Mouse (Mus musculus): Measurements from ENCODE around the gene Tmod3. TPM values are rescaled to one million over a fixed set of nuclear protein-coding genes. Genes with fewer than 3 reads are reported as not detected.
"Not testable (repeated sequence)": the region's sequence is repeated elsewhere in the genome, so short reads cannot be mapped to it uniquely, and the experiment has no call there.

Gene Tmod3
- polyA plus RNA-seq, 1 experiment from 2014 or later, result 153 TPM

DNA sequence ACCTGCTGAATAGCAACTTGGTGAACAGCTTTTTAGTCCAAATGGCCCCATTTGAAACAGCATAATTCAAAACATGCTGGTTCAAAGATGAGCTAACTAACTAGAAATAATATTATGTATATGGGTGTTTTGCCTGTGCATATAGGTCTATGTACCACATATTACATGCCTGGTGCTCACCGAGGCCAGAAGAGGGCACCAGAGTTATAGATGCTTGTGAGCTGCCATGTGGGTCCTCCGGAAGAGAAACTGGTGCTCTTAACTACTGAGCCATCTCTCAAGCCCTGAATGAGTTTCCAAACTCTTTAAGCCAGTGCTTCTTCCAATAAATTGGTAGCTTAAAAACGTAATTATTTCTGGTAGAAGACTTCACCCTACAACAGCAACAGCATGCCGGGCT, 37.7 kb downstream of the Tmod3 start:
- 61% methylated on average over 4 of the region's 4 CpGs for WGBS
- no peak overlapping the region for H3K4me3 ChIP-seq (replicated peaks)
- H3K27ac ChIP-seq, result no peak overlapping the region
- no peaks in the 10 kb centered on the region for H3K36me3 ChIP-seq
- H3K9me3 ChIP-seq, result no peaks in the 10 kb centered on the region
- H3K9ac ChIP-seq, result no peak overlapping the region
- H3K4me2 ChIP-seq, result no peak overlapping the region
- no peak for ATAC-seq (ENCODE audit: insufficient read depth, low FRiP score, low read depth)
- H3K4me1 ChIP-seq, result no peaks in the 10 kb centered on the region
- H3K27me3 ChIP-seq (replicated peaks), result no peaks in the 10 kb centered on the region

DNA sequence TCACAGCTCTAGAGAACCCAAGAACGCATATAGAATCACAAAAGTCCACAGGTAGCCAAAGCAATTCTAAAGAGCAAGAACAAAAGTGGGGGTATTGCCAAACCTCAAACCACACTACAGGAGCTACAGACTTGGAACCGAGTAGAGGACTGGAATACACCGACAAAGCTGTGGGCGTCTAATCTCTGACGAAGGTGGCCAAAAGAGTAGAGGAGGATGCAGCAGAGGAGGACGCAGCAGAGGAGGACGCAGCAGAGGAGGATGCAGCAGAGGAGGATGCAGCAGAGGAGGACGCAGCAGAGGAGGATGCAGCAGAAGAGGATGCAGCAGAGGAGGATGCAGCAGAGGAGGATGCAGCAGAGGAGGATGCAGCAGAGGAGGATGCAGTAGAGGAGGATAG, 38.5 kb downstream of the Tmod3 start:
- ATAC-seq (ENCODE audit: insufficient read depth, low FRiP score, low read depth), result no peak
- Histone ChIP-seq H3K9ac (no peak overlapping the region), H3K4me1 (no peaks in the 10 kb centered on the region), H3K4me3 (replicated peaks) (no peak overlapping the region), H3K27ac (no peak overlapping the region), H3K9me3 (no peaks in the 10 kb centered on the region), H3K4me2 (no peak overlapping the region), H3K27me3 (replicated peaks) (no peaks in the 10 kb centered on the region), H3K36me3 (no peaks in the 10 kb centered on the region)
- WGBS, result 93% methylated on average over 8 of the region's 8 CpGs

DNA sequence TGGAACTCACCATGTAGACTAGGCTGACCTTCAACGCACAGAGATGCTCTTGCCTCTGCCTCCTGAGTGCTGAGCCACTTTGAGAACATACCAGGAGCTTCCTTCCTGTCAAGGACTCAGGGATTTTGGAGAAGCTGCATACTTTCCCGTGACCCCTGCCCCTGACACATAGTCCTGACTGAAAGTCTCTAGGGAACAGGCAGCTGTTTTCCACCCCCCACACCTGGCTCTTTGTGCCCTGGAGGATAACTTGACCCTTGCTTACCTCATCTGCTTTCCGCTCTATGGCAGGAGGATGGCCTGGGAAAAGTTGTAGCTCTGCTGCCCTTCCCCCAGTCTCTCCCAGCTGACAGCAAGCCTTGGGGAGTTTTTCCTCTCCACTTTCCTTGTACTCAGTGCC, 41.7 kb downstream of the Tmod3 start:
- 75% methylated on average over 3 of the region's 3 CpGs for WGBS
- no peak for ATAC-seq (ENCODE audit: insufficient read depth, low FRiP score, low read depth)

DNA sequence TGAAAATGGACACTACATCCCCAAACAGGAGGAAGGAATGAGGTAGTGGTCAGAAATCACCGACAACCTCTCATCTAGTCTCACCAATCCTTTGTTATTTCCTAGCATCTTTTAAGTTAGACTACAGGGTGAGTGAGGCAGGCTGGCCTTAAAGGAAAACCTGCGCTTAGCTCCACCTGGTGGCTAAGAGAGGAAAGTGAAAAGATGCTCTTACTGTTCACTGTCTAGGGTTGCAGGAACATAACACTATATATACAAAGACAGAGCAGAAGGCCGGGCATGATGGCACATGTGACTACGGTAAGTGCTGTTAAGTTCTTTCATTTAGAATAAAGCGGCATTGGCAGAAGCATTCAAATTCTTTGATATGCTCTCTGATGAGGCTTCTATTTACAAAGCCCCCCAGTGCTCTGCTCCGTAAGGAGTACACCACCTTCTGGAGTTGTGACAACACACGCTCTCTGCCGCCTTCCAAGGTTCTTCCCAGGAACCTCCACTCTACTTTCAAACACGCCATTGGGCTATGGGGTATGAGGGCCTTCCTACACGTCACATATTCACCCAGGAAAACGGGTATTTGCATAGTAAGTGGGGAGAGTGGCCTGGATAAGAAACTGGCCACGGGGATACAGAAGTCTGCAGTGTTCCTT, 43.9 kb downstream of the Tmod3 start:
- WGBS, result 56% methylated on average over 12 of the region's 12 CpGs
- Histone ChIP-seq H3K4me3 (replicated peaks) (no peak overlapping the region), H3K36me3 (0 out of 2 replicates have a peak, but pooled peaks cover 9% of the 10 kb centered on the region), H3K4me1 (no peaks in the 10 kb centered on the region), H3K9me3 (no peaks in the 10 kb centered on the region), H3K9ac (no peak overlapping the region), H3K27me3 (replicated peaks) (no peaks in the 10 kb centered on the region), H3K4me2 (no peak overlapping the region), H3K27ac (no peak overlapping the region)
- ATAC-seq (ENCODE audit: insufficient read depth, low FRiP score, low read depth), result no peak

More for the DNA sequence above, 41.7 kb downstream of the Tmod3 start:
- Histone ChIP-seq H3K27ac (no peak overlapping the region), H3K36me3 (0 out of 2 replicates have a peak, but pooled peaks cover 3% of the 10 kb centered on the region), H3K4me3 (replicated peaks) (no peak overlapping the region), H3K4me2 (no peak overlapping the region), H3K4me1 (no peaks in the 10 kb centered on the region), H3K9ac (no peak overlapping the region), H3K9me3 (no peaks in the 10 kb centered on the region), H3K27me3 (replicated peaks) (no peaks in the 10 kb centered on the region)

DNA sequence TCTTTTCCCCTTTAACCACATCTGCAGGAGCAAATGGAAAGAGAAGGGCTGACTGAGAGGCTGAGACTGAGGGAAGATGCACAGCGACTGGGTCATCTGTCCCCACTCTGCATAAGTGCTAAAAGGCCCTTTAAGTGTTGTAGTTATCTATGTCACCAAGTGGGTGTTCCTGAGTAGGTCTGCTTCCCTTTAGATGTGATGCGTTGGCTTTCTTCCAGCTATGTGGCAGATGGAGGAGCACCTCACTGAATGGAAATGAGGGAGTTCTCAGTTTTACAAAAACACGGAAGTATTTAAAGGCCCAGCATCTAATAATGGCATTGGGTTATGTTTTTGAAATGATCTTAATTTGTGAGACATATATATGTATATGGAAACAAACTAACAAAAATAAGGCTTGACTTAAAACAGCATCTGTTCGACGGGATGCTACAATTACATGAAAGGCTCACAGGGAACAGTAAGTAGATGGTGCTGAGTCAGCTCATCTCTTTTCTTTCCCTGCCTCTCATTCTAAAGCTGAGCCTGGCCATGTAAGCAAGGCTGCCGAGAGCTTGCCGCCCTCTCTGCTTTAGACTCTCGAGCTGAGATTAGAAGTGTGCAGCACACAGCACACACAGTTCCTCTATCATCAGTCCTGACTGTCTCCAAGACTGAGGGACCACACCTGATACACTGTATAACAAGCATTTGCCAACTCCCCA, 48.1 kb downstream of the Tmod3 start:
- Histone ChIP-seq H3K4me3 (replicated peaks) (no peak overlapping the region), H3K4me2 (no peak overlapping the region), H3K9me3 (no peaks in the 10 kb centered on the region), H3K9ac (no peak overlapping the region), H3K27me3 (replicated peaks) (no peaks in the 10 kb centered on the region), H3K27ac (no peak overlapping the region), H3K36me3 (peaks cover 32% of the 10 kb centered on the region; the same call in 1 of the 2 replicates), H3K4me1 (no peaks in the 10 kb centered on the region)
- no peak for ATAC-seq (ENCODE audit: insufficient read depth, low FRiP score, low read depth)
- WGBS, result 84% methylated on average over 8 of the region's 8 CpGs

DNA sequence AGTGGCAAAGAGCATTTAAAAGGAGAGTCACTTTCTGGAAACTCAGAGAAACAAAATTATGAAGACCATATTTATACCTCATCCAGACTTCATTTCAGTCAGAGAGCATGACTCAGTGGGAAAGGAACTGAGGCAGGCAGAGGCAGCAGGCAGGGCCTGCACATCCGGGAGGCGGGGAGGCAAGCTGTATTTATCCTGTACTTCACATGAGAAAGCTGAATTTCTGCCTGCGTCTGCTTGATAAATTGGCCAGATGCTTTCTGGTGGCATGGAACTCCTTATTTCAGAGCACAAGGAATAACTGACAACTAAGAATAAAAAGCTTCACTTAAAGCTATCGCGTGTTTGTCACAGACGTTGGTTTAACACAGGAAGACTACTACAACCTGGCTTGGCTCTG, 55.1 kb downstream of the Tmod3 start:
- Histone ChIP-seq H3K36me3 (peaks cover 41% of the 10 kb centered on the region), H3K4me2 (no peak overlapping the region), H3K4me3 (replicated peaks) (no peak overlapping the region), H3K4me1 (no peaks in the 10 kb centered on the region), H3K27ac (no peak overlapping the region), H3K9me3 (no peaks in the 10 kb centered on the region), H3K9ac (no peak overlapping the region), H3K27me3 (replicated peaks) (no peaks in the 10 kb centered on the region)
- WGBS, result 87% methylated on average over 6 of the region's 6 CpGs
- ATAC-seq (ENCODE audit: insufficient read depth, low FRiP score, low read depth), result no peak

DNA sequence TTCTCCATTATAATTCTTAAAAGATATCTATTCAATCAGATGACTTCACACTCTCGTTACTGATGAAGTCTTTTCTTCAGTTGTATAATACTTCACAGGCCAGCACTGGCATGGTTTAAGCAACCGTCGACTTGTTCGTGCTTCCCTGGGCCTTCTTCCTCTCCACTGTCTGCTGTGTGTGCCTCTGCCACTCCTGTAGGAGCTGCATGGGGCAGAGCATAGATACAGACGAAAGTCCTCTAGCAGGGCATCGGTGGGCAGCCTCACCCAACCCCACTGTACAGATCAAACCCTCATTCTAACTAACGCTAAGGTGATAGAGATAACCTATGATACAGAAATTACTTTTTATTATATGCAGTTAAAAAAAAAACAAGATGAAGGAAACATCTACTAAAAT, 60.9 kb downstream of the Tmod3 start:
- Histone ChIP-seq H3K4me3 (replicated peaks) (no peak overlapping the region), H3K36me3 (peaks cover 25% of the 10 kb centered on the region), H3K4me1 (no peaks in the 10 kb centered on the region), H3K27me3 (replicated peaks) (no peaks in the 10 kb centered on the region), H3K4me2 (no peak overlapping the region), H3K9me3 (no peaks in the 10 kb centered on the region), H3K9ac (no peak overlapping the region), H3K27ac (no peak overlapping the region)
- WGBS, result 91% methylated on average over 7 of the region's 7 CpGs
- no peak for ATAC-seq (ENCODE audit: insufficient read depth, low FRiP score, low read depth)

DNA sequence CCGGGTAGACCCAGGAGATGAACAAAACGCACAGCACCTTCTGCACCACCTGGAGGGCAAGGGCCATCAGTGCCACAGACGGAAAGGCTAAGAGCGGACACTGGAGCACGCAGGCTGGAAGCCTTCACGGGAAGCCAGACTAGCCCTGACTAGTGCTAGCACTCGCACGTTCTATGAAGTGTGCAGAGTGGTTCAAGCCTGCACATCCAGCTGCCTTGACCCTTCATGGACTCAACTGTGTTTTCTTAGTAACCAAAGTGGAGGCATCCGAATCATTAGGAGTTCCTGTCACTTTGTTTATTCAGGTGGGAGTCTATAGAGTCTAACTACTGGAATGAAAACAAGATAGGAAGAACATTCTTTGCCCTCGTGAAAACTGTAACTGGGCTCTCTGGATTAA, 63.5 kb downstream of the Tmod3 start:
- Histone ChIP-seq H3K36me3 (peaks cover 14% of the 10 kb centered on the region), H3K4me1 (no peaks in the 10 kb centered on the region), H3K27ac (no peak overlapping the region), H3K4me3 (replicated peaks) (no peak overlapping the region), H3K9ac (no peak overlapping the region), H3K4me2 (no peak overlapping the region), H3K27me3 (replicated peaks) (no peaks in the 10 kb centered on the region), H3K9me3 (no peaks in the 10 kb centered on the region)
- ATAC-seq (ENCODE audit: insufficient read depth, low FRiP score, low read depth), result no peak
- WGBS, result 59% methylated on average over 10 of the region's 10 CpGs

DNA sequence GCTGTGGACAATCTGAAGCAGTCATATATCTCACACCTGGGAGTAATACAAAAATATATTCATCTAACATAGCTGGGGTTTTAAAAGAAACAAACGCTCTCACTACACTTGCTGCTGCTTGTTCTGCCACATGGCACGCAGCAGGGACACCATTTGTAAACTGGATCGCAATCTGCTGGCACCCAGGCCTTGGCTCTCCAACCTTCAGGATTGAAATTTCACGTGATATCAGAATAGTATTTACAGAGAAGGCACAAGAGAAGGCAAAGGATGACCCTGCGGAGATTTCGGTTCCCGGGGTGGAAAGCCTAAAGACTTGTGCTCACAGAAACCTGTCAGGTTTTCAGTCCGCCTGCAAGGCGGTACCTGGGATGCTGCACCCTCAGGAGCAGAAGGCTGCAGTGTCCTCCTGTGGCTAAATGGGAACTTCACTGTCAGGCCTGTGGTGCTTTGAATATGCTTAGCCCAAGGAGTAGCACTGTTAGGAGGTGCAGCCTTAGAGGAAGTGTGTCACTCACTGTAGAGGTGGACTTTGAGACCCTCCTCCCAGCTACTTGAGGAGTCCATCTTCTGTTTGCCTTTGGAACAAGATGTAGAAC, 65.0 kb downstream of the Tmod3 start:
- WGBS, result 80% methylated on average over 9 of the region's 9 CpGs

DNA sequence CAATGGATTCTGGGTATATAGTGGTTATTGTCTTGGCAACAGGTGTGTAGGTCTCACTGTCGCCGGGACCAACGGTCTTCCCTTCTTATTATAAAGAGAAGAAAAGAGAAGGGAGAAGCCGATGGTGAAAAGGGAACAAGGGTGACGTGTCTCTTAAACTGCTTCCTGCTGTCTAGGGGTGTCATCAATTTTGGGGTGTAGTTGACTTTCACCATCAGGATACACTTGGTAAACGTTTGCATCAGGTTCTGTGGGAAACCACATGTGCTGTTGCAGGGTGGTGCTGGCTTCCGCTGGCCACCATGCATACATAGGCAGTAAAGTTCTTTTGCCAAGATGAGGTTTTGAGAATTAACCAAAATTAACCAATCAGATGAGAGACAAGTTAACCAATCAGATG, 71.2 kb downstream of the Tmod3 start:
- WGBS, result 91% methylated on average over 7 of the region's 7 CpGs
- not testable (repeated sequence) for H3K9ac ChIP-seq; ATAC-seq (ENCODE audit: insufficient read depth, low FRiP score, low read depth); H3K4me3 ChIP-seq (replicated peaks); H3K27ac ChIP-seq; H3K36me3 ChIP-seq; H3K27me3 ChIP-seq (replicated peaks); H3K4me2 ChIP-seq; H3K4me1 ChIP-seq; H3K9me3 ChIP-seq

More for the DNA sequence above, 65.0 kb downstream of the Tmod3 start:
- Histone ChIP-seq H3K4me1 (no peaks in the 10 kb centered on the region), H3K9me3 (no peaks in the 10 kb centered on the region), H3K27me3 (replicated peaks) (no peaks in the 10 kb centered on the region), H3K4me3 (replicated peaks) (no peak overlapping the region), H3K36me3 (peaks cover 14% of the 10 kb centered on the region), H3K27ac (no peak overlapping the region), H3K4me2 (no peak overlapping the region), H3K9ac (no peak overlapping the region)
- ATAC-seq (ENCODE audit: insufficient read depth, low FRiP score, low read depth), result no peak

DNA sequence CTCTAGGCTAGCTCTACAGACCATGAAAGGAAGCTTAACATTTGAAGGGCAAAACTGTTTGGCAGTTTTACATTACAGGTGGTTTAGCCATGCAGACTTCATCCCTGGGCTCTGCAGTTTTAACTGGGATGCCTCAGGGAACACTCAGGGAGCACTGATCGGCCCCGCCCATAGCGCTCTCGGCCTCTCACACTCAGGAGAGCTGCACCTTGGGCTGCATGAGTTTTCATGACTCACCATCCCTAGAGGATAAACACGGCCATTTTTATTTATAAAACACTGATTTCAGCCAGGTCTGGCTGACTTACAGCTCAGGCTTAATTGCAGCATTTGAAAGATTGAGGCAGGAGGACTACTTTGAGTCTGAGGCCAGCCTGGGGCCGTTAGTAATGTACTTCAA, 74.2 kb downstream of the Tmod3 start:
- ATAC-seq (ENCODE audit: insufficient read depth, low FRiP score, low read depth), result no peak
- Histone ChIP-seq H3K9me3 (no peaks in the 10 kb centered on the region), H3K4me2 (no peak overlapping the region), H3K4me3 (replicated peaks) (no peak overlapping the region), H3K4me1 (no peaks in the 10 kb centered on the region), H3K27ac (no peak overlapping the region), H3K27me3 (replicated peaks) (no peaks in the 10 kb centered on the region), H3K9ac (no peak overlapping the region), H3K36me3 (no peaks in the 10 kb centered on the region)
- WGBS, result 71% methylated on average over 6 of the region's 6 CpGs

DNA sequence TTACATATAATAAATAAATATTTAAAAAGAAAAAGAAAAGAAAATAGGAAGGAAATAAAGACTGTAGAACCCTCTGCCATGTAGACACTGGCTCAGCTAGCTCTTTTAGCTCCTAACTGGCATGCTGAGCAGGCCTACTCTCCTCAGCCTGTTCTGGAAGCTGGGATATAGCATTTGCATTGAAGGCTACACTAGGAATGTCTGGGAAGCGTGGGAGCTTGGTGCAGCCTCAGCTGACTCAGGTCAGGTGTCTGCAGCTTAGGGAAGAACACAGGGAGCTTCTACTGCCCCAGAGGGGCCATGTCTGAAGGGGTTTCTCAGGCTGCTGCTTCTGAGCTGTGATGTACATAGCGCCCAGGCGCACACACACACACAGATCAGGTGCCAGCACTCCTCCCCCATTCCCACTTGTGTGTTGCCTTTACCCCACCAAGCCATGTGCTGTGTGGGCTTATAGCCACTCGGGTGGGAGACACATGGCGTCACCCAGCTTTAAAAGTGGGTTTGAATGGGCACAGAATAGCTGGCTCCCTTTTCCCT, 78.9 kb downstream of the Tmod3 start:
- Histone ChIP-seq H3K27ac (no peak overlapping the region), H3K9me3 (no peaks in the 10 kb centered on the region), H3K4me1 (no peaks in the 10 kb centered on the region), H3K9ac (no peak overlapping the region), H3K4me3 (replicated peaks) (no peak overlapping the region), H3K4me2 (no peak overlapping the region), H3K27me3 (replicated peaks) (no peaks in the 10 kb centered on the region), H3K36me3 (no peaks in the 10 kb centered on the region)
- no peak for ATAC-seq (ENCODE audit: insufficient read depth, low FRiP score, low read depth)
- WGBS, result 88% methylated on average over 5 of the region's 5 CpGs

Data from stomach, embryonic 15.5 days (tissue).